Mouse (Mus musculus): ENCODE measurements around the gene Dock1.

The Dock1 gene

DNA sequence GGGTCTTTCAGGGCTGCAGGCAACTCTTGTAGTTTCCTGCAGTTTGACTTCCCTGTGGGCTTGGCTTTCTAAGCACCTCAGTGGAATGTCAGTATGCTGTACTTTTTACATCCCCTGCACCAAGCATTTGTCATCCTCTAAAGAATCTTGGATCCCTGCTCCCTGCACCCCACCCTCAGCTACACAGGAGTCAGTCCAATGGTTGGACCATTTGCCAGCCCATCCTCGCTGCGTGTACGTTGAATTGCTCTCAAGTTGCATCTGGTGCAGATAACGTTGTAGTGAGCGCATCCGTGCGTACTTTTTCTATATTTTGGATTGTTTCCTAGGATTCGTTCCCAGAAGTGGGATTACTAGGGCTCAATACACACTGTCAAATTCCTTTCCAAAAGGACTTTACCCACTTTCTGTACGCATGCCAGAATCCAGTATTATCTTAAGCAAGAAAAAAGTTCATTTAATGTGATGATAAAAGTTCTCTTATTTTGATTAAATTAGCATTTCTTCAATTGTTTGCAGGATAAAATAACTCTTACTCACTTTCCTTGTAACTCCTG lies 351.2 kb downstream of the Dock1 start:
- no peaks in the 10 kb centered on the region for H3K27me3 ChIP-seq (ENCODE audit: insufficient read depth, low read length)
- H3K9me3 ChIP-seq (ENCODE audit: low read length), result no peaks in the 10 kb centered on the region
- no peak overlapping the region for H3K4me3 ChIP-seq (replicated peaks; ENCODE audit: low read length)
- H3K4me1 ChIP-seq (replicated peaks; ENCODE audit: low read depth, low read length), result no peaks in the 10 kb centered on the region
- H3K36me3 ChIP-seq (ENCODE audit: insufficient read depth, low read length), result no peaks in the 10 kb centered on the region
- TF ChIP-seq POU5F1 (IDR thresholded peaks at IDR 0.05; ENCODE audit: borderline replicate concordance, low read length) (no peak), CTCF (conservative IDR thresholded peaks at IDR 0.05; ENCODE audit: low read length) (no peak), NANOG (IDR thresholded peaks at IDR 0.05; ENCODE audit: borderline replicate concordance, low read length) (no peak)

- TF ChIP-seq CTCF (conservative IDR thresholded peaks at IDR 0.05; ENCODE audit: low read length) (no peak), POU5F1 (IDR thresholded peaks at IDR 0.05; ENCODE audit: borderline replicate concordance, low read length) (no peak), NANOG (IDR thresholded peaks at IDR 0.05; ENCODE audit: borderline replicate concordance, low read length) (no peak)
- Histone ChIP-seq H3K4me1 (replicated peaks; ENCODE audit: low read depth, low read length) (no peaks in the 10 kb centered on the region), H3K27me3 (ENCODE audit: insufficient read depth, low read length) (no peaks in the 10 kb centered on the region), H3K4me3 (replicated peaks; ENCODE audit: low read length) (no peak overlapping the region), H3K36me3 (ENCODE audit: insufficient read depth, low read length) (no peaks in the 10 kb centered on the region), H3K9me3 (ENCODE audit: low read length) (no peaks in the 10 kb centered on the region)
Measured at GRCm38 (mm10) chr7:135024531-135024930, 354.1 kb downstream of the Dock1 start.

DNA sequence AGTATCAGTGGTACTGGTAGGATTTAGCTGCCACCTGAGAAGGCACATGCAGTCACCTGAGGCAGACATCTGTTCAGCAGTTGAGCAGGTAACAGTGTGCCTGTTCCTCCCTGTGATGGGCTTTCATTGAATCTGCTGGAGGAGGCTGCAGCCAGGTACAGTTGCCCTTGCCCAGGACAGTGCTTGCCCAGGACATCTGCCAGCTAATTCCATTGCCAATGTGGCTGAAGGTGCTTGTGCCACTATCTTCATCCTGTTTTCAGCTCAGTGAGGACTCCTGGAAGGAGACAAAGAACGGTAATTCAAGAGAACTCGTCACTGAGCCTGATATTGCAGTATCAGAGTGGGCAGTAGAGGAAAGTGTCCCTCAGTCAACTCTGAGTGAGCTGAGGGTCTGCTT lies 358.3 kb downstream of the Dock1 start:
- Histone ChIP-seq H3K4me1 (replicated peaks; ENCODE audit: low read depth, low read length) (no peaks in the 10 kb centered on the region), H3K4me3 (replicated peaks; ENCODE audit: low read length) (no peak overlapping the region), H3K36me3 (ENCODE audit: insufficient read depth, low read length) (no peaks in the 10 kb centered on the region), H3K27me3 (ENCODE audit: insufficient read depth, low read length) (no peaks in the 10 kb centered on the region), H3K9me3 (ENCODE audit: low read length) (no peaks in the 10 kb centered on the region)
- TF ChIP-seq NANOG (IDR thresholded peaks at IDR 0.05; ENCODE audit: borderline replicate concordance, low read length) (no peak), CTCF (conservative IDR thresholded peaks at IDR 0.05; ENCODE audit: low read length) (no peak), POU5F1 (IDR thresholded peaks at IDR 0.05; ENCODE audit: borderline replicate concordance, low read length) (no peak)

- no peak overlapping the region for H3K4me3 ChIP-seq (replicated peaks; ENCODE audit: low read length)
- no peaks in the 10 kb centered on the region for H3K4me1 ChIP-seq (replicated peaks; ENCODE audit: low read depth, low read length)
- no peaks in the 10 kb centered on the region for H3K36me3 ChIP-seq (ENCODE audit: insufficient read depth, low read length)
- H3K27me3 ChIP-seq (ENCODE audit: insufficient read depth, low read length), result no peaks in the 10 kb centered on the region
- TF ChIP-seq POU5F1 (IDR thresholded peaks at IDR 0.05; ENCODE audit: borderline replicate concordance, low read length), result no peak
- TF ChIP-seq CTCF (conservative IDR thresholded peaks at IDR 0.05; ENCODE audit: low read length), result no peak
- TF ChIP-seq NANOG (IDR thresholded peaks at IDR 0.05; ENCODE audit: borderline replicate concordance, low read length), result no peak
- H3K9me3 ChIP-seq (ENCODE audit: low read length), result no peaks in the 10 kb centered on the region
Measured at GRCm38 (mm10) chr7:135029136-135029535, 358.7 kb downstream of the Dock1 start.

DNA sequence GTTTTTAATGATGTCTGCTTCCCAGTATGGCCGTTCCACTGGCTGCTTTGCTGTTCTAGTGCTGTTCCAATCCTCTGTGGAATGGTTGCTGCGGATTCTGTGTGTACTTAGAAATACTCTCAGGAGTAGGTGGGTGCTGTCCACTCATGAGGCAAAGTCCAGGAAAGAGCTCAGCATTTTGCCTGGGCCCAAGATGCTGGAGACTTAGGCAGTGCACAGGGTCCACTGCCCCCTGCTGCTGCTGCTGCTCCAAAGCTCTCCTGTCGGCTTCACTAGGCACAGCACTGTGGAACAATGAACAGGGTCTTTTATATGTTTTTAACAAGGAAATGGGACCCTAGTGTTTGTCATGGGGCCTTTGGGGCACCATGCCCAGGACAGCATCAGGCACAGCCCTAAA lies 361.0 kb downstream of the Dock1 start:
- H3K36me3 ChIP-seq (ENCODE audit: insufficient read depth, low read length), result peaks cover 4% of the 10 kb centered on the region; the same call in 1 of the 2 replicates
- H3K4me1 ChIP-seq (replicated peaks; ENCODE audit: low read depth, low read length), result no peaks in the 10 kb centered on the region
- no peak overlapping the region for H3K4me3 ChIP-seq (replicated peaks; ENCODE audit: low read length)
- TF ChIP-seq CTCF (conservative IDR thresholded peaks at IDR 0.05; ENCODE audit: low read length) (no peak), NANOG (IDR thresholded peaks at IDR 0.05; ENCODE audit: borderline replicate concordance, low read length) (no peak), POU5F1 (IDR thresholded peaks at IDR 0.05; ENCODE audit: borderline replicate concordance, low read length) (no peak)
- no peaks in the 10 kb centered on the region for H3K27me3 ChIP-seq (ENCODE audit: insufficient read depth, low read length)
- no peaks in the 10 kb centered on the region for H3K9me3 ChIP-seq (ENCODE audit: low read length)

- Histone ChIP-seq H3K36me3 (ENCODE audit: insufficient read depth, low read length) (peaks cover 4% of the 10 kb centered on the region; the same call in 1 of the 2 replicates), H3K27me3 (ENCODE audit: insufficient read depth, low read length) (no peaks in the 10 kb centered on the region), H3K4me3 (replicated peaks; ENCODE audit: low read length) (no peak overlapping the region), H3K9me3 (ENCODE audit: low read length) (no peaks in the 10 kb centered on the region), H3K4me1 (replicated peaks; ENCODE audit: low read depth, low read length) (no peaks in the 10 kb centered on the region)
- TF ChIP-seq CTCF (conservative IDR thresholded peaks at IDR 0.05; ENCODE audit: low read length) (no peak), POU5F1 (IDR thresholded peaks at IDR 0.05; ENCODE audit: borderline replicate concordance, low read length) (no peak), NANOG (IDR thresholded peaks at IDR 0.05; ENCODE audit: borderline replicate concordance, low read length) (no peak)
Measured at GRCm38 (mm10) chr7:135034811-135035210, 364.4 kb downstream of the Dock1 start.

GRCm38 (mm10) chr7:135035651-135036050 lies 365.2 kb downstream of the Dock1 start:
- Histone ChIP-seq H3K4me1 (replicated peaks; ENCODE audit: low read depth, low read length) (no peaks in the 10 kb centered on the region), H3K27me3 (ENCODE audit: insufficient read depth, low read length) (no peaks in the 10 kb centered on the region), H3K36me3 (ENCODE audit: insufficient read depth, low read length) (peaks cover 4% of the 10 kb centered on the region; the same call in 1 of the 2 replicates), H3K4me3 (replicated peaks; ENCODE audit: low read length) (no peak overlapping the region), H3K9me3 (ENCODE audit: low read length) (no peaks in the 10 kb centered on the region)
- no peak for TF ChIP-seq NANOG (IDR thresholded peaks at IDR 0.05; ENCODE audit: borderline replicate concordance, low read length)
- no peak for TF ChIP-seq CTCF (conservative IDR thresholded peaks at IDR 0.05; ENCODE audit: low read length)
- TF ChIP-seq POU5F1 (IDR thresholded peaks at IDR 0.05; ENCODE audit: borderline replicate concordance, low read length), result no peak

- no peaks in the 10 kb centered on the region for H3K4me1 ChIP-seq (replicated peaks; ENCODE audit: low read depth, low read length)
- TF ChIP-seq CTCF (conservative IDR thresholded peaks at IDR 0.05; ENCODE audit: low read length) (no peak), POU5F1 (IDR thresholded peaks at IDR 0.05; ENCODE audit: borderline replicate concordance, low read length) (no peak), NANOG (IDR thresholded peaks at IDR 0.05; ENCODE audit: borderline replicate concordance, low read length) (no peak)
- H3K4me3 ChIP-seq (replicated peaks; ENCODE audit: low read length), result no peak overlapping the region
- H3K36me3 ChIP-seq (ENCODE audit: insufficient read depth, low read length), result peaks cover 4% of the 10 kb centered on the region; the same call in 1 of the 2 replicates
- H3K9me3 ChIP-seq (ENCODE audit: low read length), result no peaks in the 10 kb centered on the region
- H3K27me3 ChIP-seq (ENCODE audit: insufficient read depth, low read length), result no peaks in the 10 kb centered on the region
Measured at GRCm38 (mm10) chr7:135038930-135039329, 368.5 kb downstream of the Dock1 start.

Data from E14TG2a.4 (cell line).